Mouse (Mus musculus) left cerebral cortex, postnatal 10 days (tissue): ENCODE data around the gene Ypel3. TPM values are rescaled to one million over a fixed set of nuclear protein-coding genes. Genes with fewer than 3 reads are reported as not detected.
"Not testable (repeated sequence)": the region's sequence is repeated elsewhere in the genome, so short reads cannot be mapped to it uniquely, and the experiment has no call there.

ENCODE experiments used
- DNase-seq, 2 experiments: peaks; one replicate each; pipeline ENCODE4 v3.0.0; 2021 to 2022; ENCODE audit warnings: low spot score in 2 of 2, mixed read lengths in 1 of 2; ENCODE audit errors: extremely low spot score in 1 of 2
- intact Hi-C: fragments of 180-260 bp; cut with DNase I; formaldehyde crosslinking; loops from one replicate; pipeline ENCODE4 v1.15.1; 2025
- total RNA-seq, 2 experiments: library from RNA; stranded (reverse); gene quantifications; 2 replicates each; pipeline ENCODE4 v1.2.3; 2021

The Ypel3 gene
- total RNA-seq, 2 experiments from 2014 or later: 167 to 169 TPM

DNA sequence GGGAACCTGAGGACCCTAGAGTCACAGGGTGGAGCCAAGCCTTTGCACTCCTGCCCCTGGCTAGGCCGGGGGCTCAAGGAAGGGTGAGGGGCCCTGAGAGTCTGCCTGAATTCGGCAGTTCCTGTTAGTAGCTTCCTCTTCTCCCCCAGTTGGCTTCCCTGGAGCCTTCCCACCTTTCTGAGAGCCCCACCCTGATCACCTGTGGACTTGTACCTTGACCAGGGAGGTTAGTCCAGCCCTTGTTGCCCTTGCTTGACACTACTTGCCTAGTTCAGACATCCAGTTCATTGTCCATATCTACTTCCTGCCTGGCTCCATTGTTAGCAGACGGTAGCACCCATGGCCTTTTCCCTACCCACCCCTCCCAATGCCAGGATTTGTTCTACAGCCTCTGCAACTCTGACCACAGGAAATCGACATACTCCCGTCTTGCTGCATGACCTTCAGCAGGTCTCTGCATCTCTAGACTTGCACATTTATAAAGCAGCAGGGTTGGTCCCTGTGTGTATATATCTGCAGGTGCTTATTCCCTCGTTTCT is 15.2 kb upstream of the Ypel3 start:
- no peak for DNase-seq
- intact Hi-C loops: loop anchor here (5.0 kb wide), 1 partner anchor 59 kb away; no protein-coding TSS in a partner anchor

DNA sequence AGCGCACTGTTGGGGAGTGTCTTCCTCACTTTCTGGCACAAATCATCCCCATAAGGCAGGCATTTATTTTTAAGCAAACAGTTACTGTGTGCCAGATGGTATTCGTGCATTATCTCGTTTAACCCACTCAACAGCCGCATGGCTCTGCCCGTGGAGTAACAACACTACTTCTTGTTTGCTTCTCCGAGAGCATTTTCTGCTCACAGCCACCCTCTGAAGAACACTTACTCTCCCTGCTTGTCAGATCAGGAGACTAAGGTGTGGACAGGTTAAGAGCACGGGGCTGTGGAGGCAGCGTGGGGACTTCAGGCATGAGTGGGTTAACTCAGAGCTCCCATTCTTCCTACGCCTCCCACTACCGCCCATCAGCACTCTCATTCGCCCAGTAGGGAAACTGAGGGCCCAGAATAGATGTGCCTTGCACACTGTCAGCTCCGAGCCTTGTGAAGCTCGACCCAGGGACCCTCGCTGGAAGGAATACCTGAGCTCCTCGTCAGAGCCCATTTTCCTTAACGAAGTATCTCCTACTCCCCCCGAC is 14.2 kb upstream of the Ypel3 start:
- intact Hi-C loops: loop anchor here (5.0 kb wide), 1 partner anchor 60 kb away; no protein-coding TSS in a partner anchor
- no peak for DNase-seq

DNA sequence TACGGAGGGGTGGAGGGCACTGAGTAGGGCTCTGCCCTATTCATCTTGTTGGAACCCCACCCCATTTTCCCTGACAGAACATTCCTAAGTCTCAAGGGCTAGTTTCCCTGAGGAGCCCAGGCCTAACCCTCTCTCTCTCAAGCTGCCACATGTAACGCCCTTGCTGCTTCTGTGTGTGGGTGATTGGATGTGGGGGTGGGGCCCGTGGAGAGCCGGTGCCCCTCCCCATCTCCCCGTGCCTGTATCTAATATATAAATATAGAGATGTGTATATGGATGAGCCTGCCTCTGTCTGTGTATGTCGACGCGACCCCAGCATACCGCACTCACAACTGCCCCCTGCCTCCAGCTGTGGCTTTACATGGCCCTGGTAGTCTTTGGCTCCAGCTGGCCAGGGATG is 11.2 kb upstream of the Ypel3 start:
- no peak for DNase-seq
- intact Hi-C loops: no loop called here

DNA sequence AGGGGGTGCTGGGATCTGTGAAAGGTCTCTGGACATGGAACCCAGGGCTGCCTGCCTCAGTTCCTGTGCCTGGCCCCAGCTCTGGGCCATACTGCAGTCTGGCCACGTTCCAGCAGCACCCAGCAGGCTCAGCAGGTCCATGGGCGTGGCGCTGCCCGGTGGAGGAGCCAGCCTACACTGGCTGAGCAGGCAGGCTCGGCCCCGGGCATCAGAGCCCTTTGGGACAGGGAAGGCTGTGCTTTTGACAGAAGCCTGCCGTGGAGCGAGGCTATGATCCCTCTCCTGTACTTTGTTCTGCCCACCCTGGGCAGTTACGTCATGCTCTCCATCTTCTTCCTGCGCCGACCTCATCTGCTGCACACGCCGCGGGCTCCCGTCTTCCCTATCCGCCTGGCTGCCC is 10.6 kb upstream of the Ypel3 start, which contains the start of gene Gdpd3:
TSS of gene Gdpd3 (plus strand) at position 134 of the 400 bp plus-strand sequence.
- no peak for DNase-seq
- intact Hi-C loops: no loop called here

DNA sequence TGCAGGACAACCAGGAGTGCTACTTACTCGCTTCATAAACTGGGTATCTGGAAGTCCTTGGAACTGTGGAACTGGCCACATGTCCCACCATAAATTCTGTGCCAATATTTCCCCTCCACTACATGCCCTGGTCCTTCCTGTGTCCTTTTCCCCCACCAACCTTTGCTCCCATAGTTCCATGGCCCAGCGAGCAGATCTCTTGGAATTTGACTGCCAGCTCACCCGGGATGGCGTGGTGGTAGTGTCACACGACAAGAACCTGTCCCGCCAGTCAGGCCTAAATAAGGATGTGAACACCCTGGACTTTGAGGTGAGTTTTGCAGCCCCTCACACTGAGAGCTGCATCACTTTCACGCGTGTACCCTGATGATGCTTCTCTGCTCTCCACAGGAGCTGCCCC is 9.8 kb upstream of the Ypel3 start:
- intact Hi-C loops: no loop called here
- DNase-seq: no peak

DNA sequence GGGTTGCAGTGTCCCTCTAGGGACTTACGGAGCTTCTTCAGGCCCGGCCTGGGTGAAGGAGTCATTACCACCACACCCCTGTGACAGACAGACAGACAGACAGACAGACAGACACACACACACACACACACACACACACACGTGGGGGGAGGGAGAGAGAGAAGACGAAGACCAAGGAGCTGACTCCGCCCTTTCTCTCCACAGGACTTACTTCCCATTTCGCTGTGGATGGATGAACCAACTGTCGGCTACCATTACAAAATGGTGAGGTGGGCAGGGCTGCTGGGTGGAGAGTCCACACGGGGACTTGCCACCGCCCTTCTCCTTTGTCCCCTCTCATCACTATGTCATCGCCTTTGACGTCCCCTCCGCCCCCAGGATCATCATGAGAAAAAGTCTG is 6.0 kb upstream of the Ypel3 start:
- no peak for DNase-seq
- intact Hi-C loops: no loop called here

DNA sequence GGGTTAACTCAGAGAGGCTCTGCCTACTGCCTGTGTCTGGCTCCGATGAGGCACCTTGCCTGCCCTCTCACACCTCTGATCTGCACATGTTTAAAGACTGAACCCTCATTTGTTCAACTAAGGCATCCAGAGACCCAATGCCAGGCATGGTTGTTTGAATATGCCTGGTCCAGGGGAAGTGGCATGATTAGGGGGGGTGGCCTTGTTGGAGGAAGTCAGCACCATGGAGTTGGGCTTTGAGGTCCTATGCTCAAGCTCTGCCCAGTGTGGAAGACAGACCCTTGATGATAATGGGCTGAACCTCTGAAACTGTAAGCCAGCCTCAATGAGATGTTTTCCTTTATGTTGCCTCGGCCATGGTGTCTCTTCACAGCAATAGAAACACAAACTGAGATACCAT is 3.4 kb upstream of the Ypel3 start:
- intact Hi-C loops: no loop called here
- no peak for DNase-seq

DNA sequence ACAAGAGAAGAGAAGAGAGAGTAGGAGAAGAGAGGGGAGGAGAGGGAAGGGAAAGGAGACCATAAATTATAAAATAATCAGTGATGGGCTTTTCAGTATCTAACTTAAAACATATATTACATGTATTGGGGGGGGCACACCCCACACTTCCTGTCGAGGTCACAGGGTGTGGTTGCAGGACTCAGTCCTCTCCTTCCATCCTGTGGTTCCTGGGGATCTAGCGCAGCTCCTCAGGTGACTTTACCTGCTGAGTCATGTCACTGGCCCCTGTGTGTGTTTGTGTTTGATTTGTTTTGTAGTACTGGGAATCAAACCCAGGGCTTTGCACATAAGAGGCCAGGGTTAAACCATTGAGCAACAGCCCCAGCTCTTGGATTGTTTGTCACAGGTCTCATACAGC is 2.3 kb upstream of the Ypel3 start:
- intact Hi-C loops: no loop called here

DNA sequence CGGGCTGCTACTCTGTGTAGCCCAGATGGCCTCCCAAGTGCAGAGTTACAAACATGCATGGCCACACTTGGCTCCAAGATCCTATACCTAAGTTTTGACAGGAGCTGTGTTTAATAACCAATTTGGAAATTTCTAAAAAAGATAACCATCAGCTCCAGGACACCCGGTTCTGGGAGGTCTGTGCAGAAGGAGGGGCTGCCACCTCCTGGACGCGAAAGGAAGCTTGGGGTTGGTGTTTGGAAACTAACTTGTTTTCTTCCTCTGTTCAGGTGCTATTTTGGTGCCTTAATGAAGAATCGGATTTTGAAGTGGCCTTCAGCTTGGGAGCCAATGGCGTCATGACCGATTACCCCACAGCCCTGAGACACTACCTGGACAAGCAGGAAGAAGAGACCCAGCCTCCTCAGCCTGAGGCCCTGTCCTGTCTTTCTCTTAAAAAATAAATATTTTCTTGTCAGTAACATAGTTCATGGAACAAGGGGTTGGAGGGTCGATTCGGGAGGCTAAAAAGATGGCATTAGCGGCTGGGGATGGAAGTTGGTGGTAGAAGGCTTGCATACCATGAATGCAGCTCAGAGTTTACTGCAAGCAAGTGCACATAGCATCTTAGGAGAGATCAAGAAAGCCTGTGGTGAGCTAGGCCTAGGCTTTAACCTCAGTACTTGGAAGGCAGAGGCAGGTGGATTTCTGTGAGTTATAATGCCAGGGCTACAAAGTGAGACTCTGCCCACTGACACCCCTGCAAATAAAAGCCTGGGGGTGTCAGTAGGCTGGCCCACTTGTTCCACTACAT is 1.4 kb upstream of the Ypel3 start:
- intact Hi-C loops: loop anchor here (5.0 kb wide), 1 partner anchor 73 kb away; no protein-coding TSS in a partner anchor

More for the DNA sequence above, 2.3 kb upstream of the Ypel3 start:
- DNase-seq: no peak

DNA sequence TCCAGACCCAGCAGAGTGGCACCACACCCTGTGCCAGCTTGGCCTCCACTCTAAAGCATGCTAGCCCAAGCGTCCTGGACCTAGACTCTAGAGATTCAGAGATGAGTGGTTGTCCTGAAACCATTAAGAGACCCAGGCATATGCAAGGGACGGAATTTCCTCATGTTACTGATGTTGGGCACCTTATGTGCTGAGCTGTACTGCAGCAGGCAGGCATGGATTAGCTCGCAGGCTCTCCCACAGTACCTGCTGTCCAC is 849 bp upstream of the Ypel3 start:
- no peak for DNase-seq
- intact Hi-C loops: loop anchor here (5.0 kb wide), 1 partner anchor 74 kb away; no protein-coding TSS in a partner anchor

More for the DNA sequence above, 1.4 kb upstream of the Ypel3 start:
- DNase-seq: no peak

DNA sequence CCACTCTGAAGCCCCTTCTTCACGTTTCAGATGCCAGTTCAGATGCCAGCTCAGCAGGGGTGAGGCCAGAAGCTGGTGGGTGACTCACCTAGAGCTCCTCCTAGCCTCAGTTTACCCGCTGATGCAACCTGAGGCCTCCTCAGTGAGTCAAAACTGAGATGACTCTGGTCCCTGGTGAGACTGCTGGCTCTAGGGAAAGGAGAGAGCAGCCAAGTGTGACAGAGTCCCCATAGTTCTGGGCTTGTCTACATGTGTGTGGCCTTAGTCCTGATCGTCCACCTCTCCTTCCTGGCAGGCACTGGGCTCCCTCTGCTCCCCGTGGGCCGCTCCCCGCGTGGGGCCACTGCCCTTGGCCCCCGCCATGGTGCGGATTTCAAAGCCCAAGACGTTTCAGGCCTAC is 721 bp downstream of the Ypel3 start:
- DNase-seq: no peak
- intact Hi-C loops: loop anchor here (5.0 kb wide), 1 partner anchor 75 kb away; no protein-coding TSS in a partner anchor

DNA sequence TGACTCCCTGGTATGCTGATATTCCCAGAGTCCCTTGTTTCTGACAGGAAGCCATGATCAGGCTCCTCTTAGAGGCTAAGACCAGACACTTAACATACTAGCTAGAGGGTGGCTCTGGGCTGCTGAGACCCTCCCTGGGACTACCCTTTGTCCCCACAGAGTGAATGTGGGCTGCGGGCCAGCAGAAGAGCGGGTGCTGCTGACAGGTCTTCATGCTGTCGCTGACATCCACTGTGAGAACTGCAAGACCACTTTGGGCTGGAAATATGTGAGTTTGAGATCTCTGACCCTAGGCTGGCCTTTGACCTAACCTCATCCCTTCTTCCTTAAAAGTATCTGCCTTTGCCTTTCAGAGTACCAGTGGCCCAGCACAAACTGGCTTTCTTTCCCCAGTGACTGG is 1.4 kb downstream of the Ypel3 start:
- no peak for DNase-seq
- intact Hi-C loops: loop anchor here (5.0 kb wide), 1 partner anchor 76 kb away; no protein-coding TSS in a partner anchor

DNA sequence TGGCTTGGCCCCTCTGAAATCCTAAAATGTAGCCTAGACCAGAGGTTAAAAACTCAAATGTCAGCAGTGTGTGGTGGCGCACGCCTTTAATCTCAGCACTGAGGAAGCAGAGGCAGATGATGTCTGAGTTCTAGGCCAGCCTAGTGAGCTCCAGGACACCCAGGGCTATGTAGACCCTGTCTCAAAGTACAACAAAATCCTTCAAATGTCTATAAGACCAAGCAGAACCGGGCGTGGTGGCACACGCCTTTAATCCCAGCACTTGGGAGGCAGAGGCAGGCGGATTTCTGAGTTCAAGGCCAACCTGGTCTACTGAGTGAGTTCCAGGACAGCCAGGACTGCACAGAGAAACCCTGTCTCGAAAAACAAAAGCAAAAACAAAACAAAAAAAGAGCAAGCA is 2.3 kb downstream of the Ypel3 start:
- intact Hi-C loops: loop anchor here (5.0 kb wide), 1 partner anchor 77 kb away; no protein-coding TSS in a partner anchor
- DNase-seq: not testable (repeated sequence)

DNA sequence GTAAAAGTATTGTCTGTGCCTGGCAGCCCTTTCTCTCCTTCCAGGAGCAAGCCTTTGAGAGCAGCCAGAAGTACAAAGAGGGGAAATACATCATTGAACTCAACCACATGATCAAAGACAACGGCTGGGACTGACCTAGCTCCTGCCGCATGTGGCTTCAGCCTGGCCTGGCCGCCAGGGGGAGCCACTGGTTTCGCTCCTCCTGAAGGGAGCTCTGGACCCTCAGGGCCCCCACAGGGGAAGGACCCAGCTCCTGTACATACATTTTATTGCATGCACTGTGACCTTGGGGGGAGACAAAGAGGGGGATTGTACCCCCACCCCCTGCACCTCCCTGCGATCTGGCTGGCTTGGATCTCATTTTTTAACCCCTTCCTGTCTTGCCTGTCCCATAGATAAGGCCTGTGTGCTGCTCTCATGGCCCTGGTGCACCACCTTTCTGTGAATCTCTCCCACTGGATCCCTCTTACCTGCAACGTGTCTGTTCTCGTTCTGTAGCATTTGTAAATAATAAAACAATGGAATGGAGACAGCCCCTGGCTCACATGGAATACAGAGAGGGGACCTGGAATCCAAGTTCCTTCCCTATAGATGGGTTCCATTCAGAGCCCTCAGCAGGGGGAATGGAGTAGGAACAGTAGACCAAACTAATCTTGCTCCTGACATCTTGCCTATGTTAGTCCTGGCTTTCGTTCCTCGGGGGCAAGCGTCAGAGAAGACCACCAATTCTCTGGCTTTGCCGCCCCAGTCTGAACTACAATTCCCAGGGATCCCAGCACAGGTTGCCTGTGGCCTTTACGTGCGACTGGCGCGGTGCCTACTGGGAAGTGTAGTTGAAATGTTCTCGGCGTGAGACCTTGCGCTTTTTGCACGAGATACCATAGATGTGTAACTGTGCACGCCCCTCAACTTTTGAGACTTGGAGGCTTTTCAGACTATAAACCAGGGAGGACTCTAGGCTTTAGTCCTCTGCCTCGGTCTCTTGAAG is 3.5 kb downstream of the Ypel3 start:
- intact Hi-C loops: loop anchor here (5.0 kb wide), 1 partner anchor 78 kb away; no protein-coding TSS in a partner anchor

DNA sequence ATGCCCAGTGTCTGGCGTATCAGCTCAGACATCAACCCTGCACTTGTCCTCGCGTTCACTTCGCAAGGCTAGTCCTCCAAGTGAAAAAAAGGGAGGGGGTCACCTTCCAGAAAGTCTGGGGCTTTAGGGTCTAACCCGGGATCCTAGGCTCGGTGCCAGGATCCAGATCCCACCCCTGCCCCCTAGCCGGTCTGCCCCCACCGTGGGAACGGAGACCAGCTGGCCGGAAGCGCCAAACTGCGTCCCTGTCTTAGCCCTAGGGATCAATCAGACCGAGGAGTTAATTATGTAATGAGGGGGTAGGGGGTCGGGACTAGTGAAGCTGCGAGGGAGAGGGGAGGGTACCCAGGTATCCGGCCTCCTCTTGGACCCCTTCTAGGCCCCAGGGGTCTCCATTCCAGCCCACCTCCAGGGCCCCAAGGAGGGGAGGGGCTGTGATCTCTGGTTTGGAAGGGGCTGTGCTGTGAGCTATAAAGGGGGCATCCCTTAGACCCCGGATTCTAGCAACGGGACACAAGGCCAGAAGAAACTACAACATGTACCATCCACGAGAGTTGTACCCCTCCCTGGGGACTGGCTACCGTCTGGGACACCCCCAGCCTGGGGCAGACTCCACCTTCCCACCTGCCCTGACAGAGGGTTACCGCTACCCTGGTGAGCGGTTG is 4.3 kb downstream of the Ypel3 start, which contains the start of gene Tbx6:
TSS of gene Tbx6 (plus strand) at position 513 of the 665 bp plus-strand sequence.
- intact Hi-C loops: no loop called here
- DNase-seq: peak in 1 of 2 experiments; percentile 79

More for the DNA sequence above, 3.5 kb downstream of the Ypel3 start:
- peak; percentile 87 to 94 for DNase-seq

DNA sequence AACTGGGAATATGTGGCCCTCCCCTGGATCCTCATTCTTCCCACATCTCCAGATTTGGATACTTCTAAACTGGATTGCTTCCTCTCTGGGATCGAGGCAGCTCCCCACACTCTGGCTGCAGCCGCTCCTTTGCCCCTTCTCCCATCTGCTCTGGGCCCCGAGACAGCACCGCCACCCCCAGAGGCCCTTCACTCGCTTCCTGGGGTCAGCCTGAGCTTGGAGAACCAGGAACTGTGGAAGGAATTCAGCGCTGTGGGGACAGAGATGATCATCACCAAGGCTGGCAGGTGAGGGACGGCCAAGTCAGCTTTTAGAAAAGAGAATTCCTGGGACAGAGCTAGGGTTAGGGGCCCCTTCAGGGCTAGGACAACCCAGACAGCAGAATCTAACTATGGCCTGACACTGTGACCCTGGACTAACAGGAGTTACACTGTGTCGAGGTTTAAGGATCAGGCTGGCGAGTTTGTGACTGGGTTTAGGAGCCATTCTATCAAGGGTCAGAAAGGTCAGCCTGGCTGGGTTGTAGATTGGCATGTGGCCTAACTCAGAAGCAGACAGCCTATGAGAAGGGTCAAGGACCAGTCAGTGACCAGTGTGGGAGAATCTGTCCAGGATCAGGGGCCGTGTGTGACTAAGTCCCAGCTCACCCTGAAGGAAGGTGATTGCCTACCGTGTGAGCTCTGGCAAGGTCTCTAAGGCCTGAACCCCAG is 5.1 kb downstream of the Ypel3 start:
- no peak for DNase-seq
- intact Hi-C loops: no loop called here

DNA sequence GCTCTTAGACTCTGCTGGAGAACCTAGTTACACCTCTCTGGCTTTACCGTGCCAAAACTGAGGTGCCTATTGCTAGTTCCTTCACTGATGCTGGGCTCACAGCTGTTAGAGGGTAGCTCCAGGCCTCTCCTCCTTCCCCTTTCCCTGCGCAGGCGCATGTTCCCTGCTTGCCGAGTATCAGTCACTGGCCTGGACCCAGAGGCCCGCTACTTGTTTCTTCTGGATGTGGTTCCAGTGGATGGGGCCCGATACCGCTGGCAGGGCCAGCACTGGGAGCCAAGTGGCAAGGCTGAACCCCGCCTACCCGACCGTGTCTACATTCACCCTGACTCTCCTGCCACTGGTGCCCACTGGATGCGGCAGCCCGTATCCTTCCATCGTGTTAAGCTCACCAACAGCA is 5.9 kb downstream of the Ypel3 start:
- intact Hi-C loops: no loop called here
- DNase-seq: no peak

DNA sequence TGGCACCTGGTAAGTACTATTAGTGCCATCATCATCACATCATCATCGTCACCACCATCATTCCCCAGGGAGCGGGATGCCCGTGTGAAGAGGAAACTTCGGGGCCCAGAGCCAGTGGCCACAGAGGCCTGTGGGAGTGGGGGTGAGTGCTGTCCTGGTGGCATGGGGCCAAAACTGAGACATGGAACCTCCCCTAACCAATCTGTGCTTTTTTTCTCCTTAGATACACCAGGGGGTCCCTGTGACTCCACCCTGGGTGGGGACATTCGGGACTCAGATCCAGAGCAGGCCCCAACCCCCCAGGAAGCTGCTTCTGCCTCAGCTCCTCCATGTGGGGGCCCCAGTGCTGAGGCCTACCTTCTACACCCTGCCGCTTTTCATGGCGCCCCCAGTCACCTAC is 7.7 kb downstream of the Ypel3 start:
- no peak for DNase-seq
- intact Hi-C loops: no loop called here
